Mouse (Mus musculus): ENCODE measurements at regions not wholly inside any gene's neighbourhood (a gene's known extent, or its start where the extent isn't known, plus 50 kb on each side); places are given as distances from the start of the nearest gene placed in this dataset.
A peak's percentile ranks its signal among the peaks of the same experiment; 100 is the strongest.

GRCm38 (mm10) chr12:109516961-109517360, 64.3 kb downstream of the Dlk1 start:
- DNase-seq (ENCODE audit: low spot score), result no peak
- H3K4me1 ChIP-seq (ENCODE audit: control insufficient read depth, insufficient read depth, low read length), result no peaks in the 10 kb centered on the region; the same call in 1 of the 2 replicates
- no peaks in the 10 kb centered on the region for H3K36me3 ChIP-seq (replicated peaks; ENCODE audit: control insufficient read depth, insufficient read depth, low read depth, low read length)
- H3K4me3 ChIP-seq (ENCODE audit: low read depth, low read length), result no peak overlapping the region
- no peak overlapping the region for H3K4me2 ChIP-seq (ENCODE audit: low read depth, low read length)
- no peaks in the 10 kb centered on the region for H3K9me3 ChIP-seq (replicated peaks; ENCODE audit: control insufficient read depth, low read length)
- WGBS, result 40% methylated on average over 4 of the region's 4 CpGs
- no peak for ATAC-seq (replicated peaks; ENCODE audit: insufficient number of reproducible peaks, low FRiP score, low TSS enrichment, low read depth)
- no peaks in the 10 kb centered on the region for H3K27me3 ChIP-seq (ENCODE audit: control insufficient read depth, insufficient read depth, low read length)
- no peak overlapping the region for H3K27ac ChIP-seq (replicated peaks; ENCODE audit: low read depth, low read length)
- H3K9ac ChIP-seq (replicated peaks; ENCODE audit: low read length), result no peak overlapping the region

- WGBS, result 62% methylated on average over 9 of the region's 9 CpGs
- no peaks in the 10 kb centered on the region for H3K27me3 ChIP-seq (ENCODE audit: control insufficient read depth, insufficient read depth, low read length)
Measured at GRCm38 (mm10) chr12:109514292-109514818, 61.7 kb downstream of the Dlk1 start.

More at GRCm38 (mm10) chr12:109514292-109514818, 61.7 kb downstream of the Dlk1 start:
- Histone ChIP-seq H3K27ac (replicated peaks; ENCODE audit: low read depth, low read length) (no peak overlapping the region), H3K4me3 (ENCODE audit: low read depth, low read length) (no peak overlapping the region), H3K4me2 (ENCODE audit: low read depth, low read length) (no peak overlapping the region), H3K36me3 (replicated peaks; ENCODE audit: control insufficient read depth, insufficient read depth, low read depth, low read length) (no peaks in the 10 kb centered on the region), H3K9me3 (replicated peaks; ENCODE audit: control insufficient read depth, low read length) (no peaks in the 10 kb centered on the region), H3K9ac (replicated peaks; ENCODE audit: low read length) (no peak overlapping the region), H3K4me1 (ENCODE audit: control insufficient read depth, insufficient read depth, low read length) (peaks cover 2% of the 10 kb centered on the region; the same call in 1 of the 2 replicates)
- ATAC-seq (replicated peaks; ENCODE audit: insufficient number of reproducible peaks, low FRiP score, low TSS enrichment, low read depth) (no peak), DNase-seq (ENCODE audit: low spot score) (peak; percentile 29)

Data from embryonic facial prominence, embryonic 11.5 days (tissue).